Mouse (Mus musculus) left cerebral cortex, postnatal 25 days (tissue): ENCODE measurements around the gene 2700097O09Rik. TPM values are rescaled to one million over a fixed set of nuclear protein-coding genes. Genes with fewer than 3 reads are reported as not detected.
"Not testable (repeated sequence)": the region's sequence is repeated elsewhere in the genome, so short reads cannot be mapped to it uniquely, and the experiment has no call there.

Experiments
- DNase-seq, 2 experiments: peaks; one replicate each; pipeline ENCODE4 v3.0.0; 2022; ENCODE audit warnings: low spot score in 2 of 2, mixed read lengths in 1 of 2
- intact Hi-C: fragments of 180-260 bp; cut with DNase I; formaldehyde crosslinking; loops from one replicate; pipeline ENCODE4 v1.15.1; 2025
- total RNA-seq, 2 experiments: library from RNA; stranded (reverse); gene quantifications; 2 replicates each; pipeline ENCODE4 v1.2.3; 2021

2700097O09Rik gene
- total RNA-seq, 2 experiments from 2014 or later = 8.4 to 9.6 TPM

DNA sequence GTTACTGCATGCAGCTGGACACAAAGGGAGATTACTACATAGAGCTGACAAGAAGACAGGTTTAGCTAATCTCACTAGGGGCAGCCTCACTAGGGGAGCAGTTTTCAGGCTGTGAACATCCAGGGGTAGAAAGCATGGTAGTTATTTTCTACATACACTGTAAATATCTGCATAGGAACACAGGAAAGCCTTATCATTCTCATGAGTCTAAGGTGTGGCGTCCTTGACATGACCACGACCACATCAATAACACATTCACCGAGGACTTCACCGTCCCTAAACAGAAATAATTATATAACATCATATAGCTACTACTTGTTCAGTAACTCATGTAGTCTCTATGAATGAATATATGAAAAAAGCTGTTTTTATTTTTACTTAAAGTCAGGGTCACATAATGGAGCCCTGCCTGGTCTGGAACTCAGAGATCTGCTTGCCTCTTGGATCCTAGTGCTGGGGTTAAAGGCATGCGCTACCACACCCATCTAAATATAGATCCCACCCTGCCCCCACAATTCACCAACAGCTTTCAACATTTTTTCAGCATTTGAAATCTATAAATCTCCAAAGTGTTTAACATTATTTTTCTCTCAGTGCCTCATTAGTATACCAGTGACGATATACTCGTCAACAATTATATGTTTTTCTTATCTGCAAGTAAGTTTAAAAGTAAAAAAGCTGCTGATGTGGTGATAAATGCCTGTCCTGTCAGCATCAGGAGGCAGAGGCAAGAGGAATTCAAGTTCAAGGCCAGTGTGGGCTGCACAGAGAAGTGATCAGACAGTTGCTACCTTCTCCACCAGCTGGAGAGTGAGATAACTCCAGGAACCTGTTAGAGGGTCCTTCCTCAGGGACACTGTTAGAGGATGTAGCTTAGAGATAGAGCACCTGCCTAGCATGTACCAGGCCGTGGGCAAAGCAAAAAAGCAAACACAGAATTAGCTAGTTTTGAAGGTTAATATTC lies 28.4 kb downstream of the 2700097O09Rik start:
- intact Hi-C loops = no loop called here

DNA sequence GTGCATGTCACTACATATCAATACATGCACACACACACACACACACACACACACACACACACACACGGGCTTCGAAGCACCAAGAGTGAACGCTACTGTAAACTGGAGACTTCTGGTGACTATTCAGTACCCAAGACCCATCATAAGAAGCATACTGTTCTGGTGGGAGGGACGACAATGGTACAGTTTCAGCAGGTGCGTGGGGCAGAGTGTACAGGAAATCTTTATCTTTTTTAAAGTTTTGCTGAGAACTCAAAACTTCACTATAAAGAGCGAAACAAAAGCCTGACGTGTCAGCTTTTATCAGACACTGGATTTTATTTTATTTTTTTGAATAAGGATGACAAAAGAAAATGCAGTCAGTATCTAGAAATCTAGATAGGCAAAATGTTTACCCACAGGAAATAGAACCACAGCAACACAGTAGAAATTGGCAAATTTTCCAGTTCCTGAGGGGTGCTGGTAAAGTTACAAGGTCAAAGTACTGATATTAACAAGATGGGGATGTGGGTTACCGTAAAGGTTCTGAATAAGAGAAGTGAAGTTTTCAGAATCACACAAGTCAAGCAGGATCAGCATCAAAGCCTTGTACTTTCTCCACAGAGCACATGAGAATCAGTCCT lies 30.1 kb downstream of the 2700097O09Rik start:
- intact Hi-C loops = no loop called here
- DNase-seq = no peak

More for the DNA sequence above, 28.4 kb downstream of the 2700097O09Rik start:
- no peak for DNase-seq

DNA sequence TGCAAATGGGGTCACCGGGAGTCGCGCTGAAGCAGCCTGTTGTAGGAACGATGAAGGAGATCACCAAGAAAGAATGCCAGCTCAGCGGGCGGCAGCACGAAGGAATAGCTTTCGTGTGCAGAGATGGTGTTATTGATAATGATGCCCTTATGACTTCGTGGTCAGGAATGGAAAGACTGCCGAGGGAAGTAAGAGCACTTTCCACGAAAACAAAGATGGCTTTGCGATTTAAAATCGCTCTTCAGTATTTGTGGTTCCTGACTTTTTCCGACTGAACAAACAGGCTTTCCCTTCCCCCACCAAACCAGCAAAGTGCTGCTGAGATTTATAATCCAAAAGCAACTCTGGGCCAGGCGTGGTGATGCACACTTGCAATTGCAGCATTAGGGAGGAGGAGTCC lies 38.9 kb downstream of the 2700097O09Rik start:
- intact Hi-C loops = no loop called here

DNA sequence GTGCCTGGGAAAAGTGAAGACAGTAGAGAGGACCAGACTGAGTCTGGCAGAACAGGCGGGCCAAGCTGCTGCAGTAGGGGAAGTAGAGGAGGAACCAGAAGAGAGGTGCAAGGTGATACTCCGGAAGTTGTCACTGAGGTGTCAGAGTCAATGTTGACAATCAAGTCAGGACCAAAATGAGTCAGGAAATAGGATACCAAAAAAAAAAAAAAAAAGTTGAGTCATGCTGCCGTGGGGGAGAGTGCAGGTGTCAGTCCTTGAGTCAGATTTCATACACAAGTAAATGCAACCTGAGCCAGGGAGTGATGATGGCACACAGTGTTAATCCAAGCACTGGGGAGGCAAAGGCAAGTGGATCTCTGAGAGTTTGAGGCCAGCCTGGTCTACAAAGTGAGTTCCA lies 52.8 kb downstream of the 2700097O09Rik start:
- no peak for DNase-seq
- intact Hi-C loops = no loop called here

More for the DNA sequence above, 38.9 kb downstream of the 2700097O09Rik start:
- DNase-seq = no peak

DNA sequence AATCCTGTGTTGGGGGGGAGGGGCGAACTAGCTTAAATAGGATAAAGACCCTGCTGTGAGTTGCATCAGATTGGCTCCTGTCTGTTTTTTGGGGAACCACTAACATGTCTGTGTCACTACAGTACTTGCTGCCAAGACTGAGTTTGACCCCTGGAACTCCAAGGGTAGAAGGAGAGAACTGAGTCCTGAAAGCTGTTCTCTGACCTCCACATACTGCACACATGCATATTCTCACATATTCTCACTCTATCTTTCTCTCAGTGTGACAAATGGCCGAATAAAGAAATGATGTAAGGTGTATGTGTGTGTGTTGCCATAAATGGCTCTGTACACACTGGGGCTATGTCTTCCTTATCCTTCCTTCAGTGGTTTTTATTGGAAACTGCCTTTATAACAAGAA lies 56.6 kb downstream of the 2700097O09Rik start:
- DNase-seq = no peak
- intact Hi-C loops = no loop called here

DNA sequence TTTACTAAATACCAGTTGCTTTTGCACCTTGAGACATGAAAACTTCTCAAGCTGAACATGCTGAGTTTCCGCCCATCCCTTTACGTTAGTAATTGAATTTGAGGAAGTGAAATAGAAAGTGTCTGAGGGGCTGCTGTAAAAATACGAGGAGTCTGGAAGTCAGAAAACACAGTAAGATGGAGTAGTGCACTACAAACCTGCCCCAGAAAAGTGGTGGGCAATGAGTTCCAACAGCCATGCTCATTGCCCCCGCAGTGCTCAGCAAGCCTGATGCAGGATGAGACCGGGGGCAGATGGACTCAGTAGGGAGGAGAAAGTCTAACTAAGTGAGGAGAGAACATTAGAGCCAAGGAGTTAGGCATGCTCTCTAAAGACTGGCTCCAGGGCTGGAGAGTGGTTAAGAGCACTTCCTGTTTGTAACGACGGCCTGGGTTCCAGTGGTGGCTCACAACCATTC lies 60.5 kb downstream of the 2700097O09Rik start:
- no peak for DNase-seq
- intact Hi-C loops = no loop called here

DNA sequence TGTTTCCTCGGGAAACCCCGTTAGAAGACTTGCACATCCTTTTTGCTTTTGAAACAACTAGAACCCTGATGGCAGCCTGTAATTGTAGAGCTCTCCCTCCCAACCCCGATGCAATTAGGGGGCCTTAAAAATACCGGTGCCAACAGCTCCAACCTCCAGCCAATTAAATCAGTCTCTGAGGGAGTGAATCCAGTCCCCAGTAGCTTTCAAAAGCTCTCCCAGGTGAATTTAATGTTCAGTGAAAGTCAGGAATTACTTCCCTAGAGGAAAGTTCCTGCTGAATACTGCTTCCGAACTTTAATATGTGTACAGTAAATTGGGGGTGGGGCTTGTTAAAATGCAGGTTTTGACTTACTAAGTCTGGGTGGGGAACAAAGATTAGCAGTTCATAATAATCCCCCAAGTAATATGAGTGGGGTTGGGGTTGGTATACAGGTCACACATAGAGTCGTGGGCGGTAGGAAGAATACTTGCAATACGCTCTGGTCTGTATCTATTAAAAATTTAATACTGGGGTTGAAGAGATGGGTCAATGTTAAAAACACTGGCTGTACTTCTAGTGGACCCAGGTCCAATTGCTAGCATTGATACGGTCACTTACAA lies 62.7 kb downstream of the 2700097O09Rik start:
- intact Hi-C loops = no loop called here
- no peak for DNase-seq

DNA sequence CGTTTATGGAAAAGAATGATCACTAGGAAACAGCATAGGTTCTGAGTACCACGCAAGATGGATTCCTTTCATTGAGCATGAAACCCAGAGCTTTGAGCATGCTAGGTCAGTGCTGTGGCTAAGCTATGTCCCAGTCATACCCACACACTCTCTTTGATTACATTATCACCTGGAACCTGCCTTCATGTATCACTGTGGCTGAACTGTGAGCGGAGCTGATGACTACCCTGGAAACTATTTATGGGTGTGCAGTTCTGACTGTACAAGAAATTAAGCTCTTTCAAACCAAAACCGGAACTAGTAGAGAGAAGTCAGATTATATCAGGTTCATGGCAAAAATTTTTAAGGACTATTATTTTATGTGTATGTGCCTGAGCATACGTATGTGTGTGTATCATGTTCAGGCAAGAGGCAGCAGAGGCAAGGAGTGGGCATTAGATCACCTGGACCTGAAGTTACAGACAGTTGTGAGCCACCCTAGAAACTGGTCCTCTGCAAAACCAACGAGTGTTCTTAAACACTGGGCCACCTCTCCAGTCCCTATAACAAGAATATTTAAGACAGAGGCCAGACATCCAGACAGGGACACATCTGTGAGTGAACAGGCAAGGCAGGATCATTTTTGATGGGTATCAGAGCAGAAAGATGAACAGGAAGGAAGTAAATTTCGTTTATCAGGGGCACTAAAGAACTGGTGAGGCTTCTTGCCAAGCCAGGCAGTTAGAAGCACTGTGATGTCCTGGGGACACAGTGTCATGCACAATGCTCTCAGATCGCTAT lies 63.4 kb downstream of the 2700097O09Rik start:
- intact Hi-C loops = no loop called here
- no peak for DNase-seq

DNA sequence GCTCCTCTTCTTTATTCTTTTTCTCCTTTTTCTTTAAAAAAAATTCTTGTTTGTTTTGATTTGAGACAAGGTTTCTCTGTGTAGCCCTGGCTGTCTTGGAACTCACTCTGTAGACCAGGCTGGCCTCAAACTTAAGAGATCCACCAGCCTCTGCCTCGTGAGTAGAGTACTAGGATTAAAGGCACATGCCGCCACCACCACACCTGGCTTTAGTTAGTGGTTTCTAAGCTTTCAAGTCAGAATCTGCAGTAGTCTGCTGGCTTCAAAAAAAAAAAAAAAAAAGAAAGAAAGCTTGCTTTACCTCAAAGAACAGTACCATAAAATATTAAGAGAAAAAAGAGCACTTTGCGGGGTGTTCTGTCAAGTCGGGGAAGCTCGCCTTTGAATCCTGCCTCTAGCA lies 64.5 kb downstream of the 2700097O09Rik start:
- DNase-seq = no peak
- intact Hi-C loops = no loop called here

DNA sequence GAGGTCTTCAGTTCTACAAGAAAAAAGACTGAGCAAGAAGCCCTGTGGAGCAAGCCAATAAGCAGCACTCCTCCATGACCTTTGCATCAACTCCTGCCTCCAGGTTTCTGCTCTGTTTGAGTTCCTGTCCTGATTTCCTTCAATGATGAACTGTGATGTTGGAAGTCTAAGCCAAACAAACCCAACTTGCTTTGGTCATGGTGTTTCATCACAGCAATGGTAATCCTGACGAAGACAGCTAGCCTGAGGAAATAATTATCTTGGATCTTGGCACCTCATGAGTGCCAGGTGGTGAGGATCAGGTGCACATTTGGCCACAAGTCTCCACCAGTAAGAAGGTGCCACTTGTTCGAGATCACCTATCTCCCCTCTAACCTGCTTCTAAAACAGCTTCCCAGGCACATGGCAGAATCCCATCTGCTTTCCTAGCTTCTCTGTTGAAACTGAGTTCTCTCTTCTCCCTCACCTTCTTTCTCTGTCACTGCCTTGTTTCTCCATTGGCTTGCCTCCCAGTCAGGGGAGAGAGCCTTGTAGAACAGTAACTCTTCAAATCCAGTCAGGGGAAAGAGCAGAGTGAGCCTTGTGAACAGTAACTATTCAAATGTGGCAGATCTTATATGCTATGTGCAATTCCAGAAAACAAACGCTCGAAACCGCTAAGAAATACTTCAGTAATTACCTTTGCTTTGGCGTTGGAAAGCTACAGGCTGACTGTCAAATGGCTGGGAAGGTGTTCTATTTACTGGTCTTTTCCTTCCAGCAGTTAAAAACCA lies 66.1 kb downstream of the 2700097O09Rik start, which contains the start of gene Baz1a:
TSS of gene Baz1a (minus strand) at position 723 of the 773 bp plus-strand sequence.
- intact Hi-C loops = no loop called here
- DNase-seq = no peak

DNA sequence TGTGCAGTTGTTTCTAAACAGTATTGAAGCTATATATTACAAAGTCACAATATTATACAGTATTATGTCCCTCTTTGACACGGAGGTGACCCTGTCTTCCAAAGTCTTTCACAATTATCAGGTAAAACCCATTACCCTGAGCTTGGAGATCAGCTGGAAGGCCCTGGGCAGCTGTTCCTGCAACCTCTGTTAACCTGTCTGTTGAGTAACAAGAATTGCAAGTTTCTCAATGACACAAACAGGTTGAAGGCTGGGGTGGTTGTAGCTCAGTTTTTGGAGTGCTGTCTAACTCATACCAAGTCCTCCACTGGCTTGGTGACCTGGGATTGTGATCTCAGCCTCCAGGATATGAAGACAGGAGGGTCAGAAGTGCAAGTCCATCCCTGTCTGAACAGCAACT lies 66.9 kb downstream of the 2700097O09Rik start:
- DNase-seq = no peak
- intact Hi-C loops = no loop called here

DNA sequence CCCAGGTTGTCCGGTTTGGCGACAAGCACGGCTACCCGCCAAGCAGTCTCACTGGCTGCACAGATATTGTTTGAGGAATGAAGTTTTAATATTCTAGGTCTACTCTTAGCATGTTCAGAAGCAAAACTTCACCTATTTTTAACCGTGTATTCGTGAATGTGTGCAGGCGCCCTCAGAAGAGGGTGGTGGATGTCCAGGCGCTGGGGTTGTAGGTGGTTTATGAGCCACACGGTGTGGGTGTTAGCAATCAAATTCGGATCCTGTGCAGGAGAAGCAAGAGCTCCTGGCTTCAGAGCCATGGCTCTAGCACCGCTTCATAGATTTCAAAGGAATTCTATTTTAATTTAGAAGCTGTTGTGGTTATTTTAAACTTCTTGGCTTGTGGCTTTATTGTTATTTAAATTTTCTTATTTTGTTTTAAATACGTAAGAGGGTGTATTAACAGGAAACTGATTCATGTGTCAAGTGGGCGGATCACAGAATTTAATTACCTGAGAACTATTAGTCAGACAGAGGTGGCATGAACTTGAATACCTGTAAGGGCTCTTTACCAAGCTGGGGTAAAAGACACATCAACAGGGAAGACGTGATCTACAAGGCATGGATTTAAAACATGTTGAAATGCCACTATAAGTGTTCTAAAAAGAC lies 72.4 kb downstream of the 2700097O09Rik start:
- DNase-seq = peak; percentile 12 to 76
- intact Hi-C loops = no loop called here

DNA sequence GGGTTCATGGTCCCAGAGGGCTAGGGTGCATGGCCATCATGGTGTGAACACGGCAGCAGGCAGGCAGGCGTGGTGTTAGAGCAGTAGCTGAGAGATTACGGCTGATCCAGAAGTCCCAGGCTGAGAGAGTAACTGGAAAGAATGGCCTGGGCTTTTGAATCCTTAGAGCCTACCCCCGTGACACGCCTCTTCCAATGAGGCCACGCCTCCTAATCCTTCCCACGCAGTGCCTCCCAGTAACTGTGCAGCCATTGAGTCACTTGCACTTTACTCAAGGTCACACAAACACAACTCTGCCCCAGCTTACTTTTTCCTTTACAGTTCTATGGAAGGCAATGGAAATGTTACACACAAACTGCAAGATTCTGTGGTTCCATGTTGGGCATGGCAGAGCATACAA lies 73.8 kb downstream of the 2700097O09Rik start:
- intact Hi-C loops = no loop called here
- DNase-seq = no peak

DNA sequence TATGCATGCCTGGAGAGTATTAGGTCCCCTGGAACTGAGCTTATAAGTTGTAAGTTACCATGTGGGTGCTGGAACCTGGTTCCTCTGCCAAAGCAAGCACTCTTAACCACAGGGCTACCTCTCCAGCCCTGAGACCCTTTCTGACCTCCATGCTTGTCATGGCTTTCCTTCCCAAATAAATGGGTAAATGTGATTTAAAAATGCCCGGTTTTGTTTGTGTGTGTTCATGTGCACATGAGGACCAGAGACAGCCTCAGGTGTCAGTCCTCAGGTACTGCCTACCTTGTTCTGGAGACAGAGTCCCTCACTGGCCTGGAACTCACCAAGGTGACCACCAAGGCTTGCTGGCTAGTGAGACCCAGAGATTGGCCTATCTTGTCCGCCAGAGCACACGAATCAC lies 75.5 kb downstream of the 2700097O09Rik start:
- no peak for DNase-seq
- intact Hi-C loops = no loop called here

DNA sequence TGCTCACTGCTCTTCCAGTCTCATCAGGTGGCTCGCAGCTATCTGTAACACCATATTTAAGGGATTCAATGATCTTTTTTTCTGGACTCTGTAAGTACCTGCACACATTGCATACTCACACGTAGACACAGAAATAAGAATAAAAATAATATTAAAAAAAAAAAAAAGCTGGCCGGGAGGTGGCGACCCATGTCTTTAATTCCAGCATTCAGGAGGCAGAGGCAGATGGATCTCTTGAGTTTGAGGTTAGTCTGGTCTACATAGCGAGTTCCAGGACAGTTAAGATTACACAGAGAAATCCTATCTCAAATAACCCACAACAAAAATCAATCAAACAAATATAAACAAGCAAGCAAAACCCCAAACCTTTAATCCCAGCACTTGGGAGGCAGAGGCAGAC lies 76.1 kb downstream of the 2700097O09Rik start:
- intact Hi-C loops = no loop called here
- DNase-seq = no peak

DNA sequence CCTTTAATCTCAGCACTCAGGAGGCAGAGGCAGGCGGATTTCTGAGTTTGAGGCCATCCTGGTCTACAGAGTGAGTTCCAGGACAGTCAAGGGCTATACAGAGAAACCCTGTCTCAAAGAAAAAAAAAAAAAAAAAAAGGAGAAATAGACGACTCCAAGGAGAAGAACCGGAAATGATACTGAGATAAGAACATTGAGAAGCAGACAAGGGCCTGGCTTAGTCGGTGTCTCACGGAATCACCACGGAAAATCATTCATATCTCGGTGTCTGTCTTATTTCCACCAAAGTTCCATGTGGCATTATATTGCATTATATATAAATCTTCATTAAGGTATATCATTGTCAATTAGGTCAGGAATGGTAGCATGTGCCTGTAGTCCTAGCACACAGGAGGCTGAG lies 77.4 kb downstream of the 2700097O09Rik start:
- DNase-seq, intact Hi-C loops: not testable (repeated sequence)

DNA sequence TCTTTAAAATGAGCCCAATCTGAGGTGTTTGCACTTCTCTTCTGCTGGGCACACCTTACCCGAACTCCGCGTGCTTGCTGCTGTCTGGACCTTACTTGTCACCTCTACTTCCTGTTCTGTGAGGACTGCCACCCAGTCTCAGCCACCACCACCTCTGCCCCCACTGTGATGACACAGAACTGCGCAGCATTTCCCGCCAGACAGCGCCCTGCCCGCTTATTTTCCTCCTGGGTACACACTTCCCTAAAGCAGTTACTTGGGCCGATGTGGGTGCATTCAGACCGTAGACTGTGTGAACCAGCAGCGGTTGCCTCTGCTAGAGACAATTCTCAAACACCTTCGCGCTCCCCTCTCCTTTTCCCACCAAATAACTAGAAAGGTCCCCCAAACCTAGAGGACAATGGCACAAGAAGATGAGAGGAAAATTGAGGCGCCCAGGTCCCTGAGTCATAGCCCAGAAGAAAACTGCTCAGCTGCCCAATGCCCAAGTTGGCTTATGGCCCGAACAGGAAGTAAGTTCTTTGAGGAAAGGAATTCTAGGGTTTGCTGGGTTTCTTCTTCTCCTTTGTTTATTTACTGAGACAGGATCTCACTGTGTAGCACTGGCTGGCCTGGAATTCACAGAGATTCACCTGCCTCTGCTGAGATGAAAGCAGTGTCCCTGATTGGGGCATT lies 80.8 kb downstream of the 2700097O09Rik start:
- DNase-seq = peak in 1 of 2 experiments; percentile 15
- intact Hi-C loops = no loop called here

DNA sequence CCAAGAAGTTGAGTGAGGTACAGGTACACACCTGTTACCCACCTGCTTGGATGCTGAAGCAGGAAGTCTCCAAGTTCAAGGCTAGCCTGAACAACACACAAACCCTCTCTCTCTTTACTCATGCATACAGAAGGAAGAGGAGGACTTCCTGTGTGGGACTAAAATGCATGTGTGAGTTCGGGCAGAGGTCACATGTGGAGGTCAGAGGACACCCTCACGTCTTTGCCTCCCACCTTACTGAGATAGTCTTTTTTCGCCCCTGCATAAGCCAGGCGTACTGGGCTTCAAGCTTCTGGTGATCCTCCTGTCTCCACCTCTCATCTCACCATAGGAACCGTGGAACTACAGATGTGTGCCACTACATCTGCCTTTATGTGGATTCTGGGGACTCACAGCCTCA lies 81.5 kb downstream of the 2700097O09Rik start:
- intact Hi-C loops = no loop called here
- no peak for DNase-seq
